Mouse (Mus musculus) megakaryocyte, adult 5-6 weeks (primary cell): Measurements from ENCODE around the gene Rpusd1. TPM values are rescaled to one million over a fixed set of nuclear protein-coding genes. Genes with fewer than 3 reads are reported as not detected.

Experiments
- ATAC-seq: 2 replicates; pipeline ENCODE4 v1.8.0; 2016; ENCODE audit warnings: mild to moderate bottlenecking, inconsistent platforms; ENCODE audit not compliant: poor library complexity, severe bottlenecking
- total RNA-seq, 2 experiments: library from RNA; stranded (forward) in 1 of 2; stranded (reverse) in 1 of 2; fragments of 153-499, 151-499 nt in 1 of 2; fragments of 221-1000, 200-1000 nt in 1 of 2; gene quantifications; 2 replicates each; pipeline versions ENCODE4 v1.2.3 to v1.2.4; 2015 to 2017

Rpusd1 gene
- total RNA-seq (2015) (6.0 and 7.0 TPM in 2 replicates), total RNA-seq (2017) (3.9 TPM in 2 replicates)

DNA sequence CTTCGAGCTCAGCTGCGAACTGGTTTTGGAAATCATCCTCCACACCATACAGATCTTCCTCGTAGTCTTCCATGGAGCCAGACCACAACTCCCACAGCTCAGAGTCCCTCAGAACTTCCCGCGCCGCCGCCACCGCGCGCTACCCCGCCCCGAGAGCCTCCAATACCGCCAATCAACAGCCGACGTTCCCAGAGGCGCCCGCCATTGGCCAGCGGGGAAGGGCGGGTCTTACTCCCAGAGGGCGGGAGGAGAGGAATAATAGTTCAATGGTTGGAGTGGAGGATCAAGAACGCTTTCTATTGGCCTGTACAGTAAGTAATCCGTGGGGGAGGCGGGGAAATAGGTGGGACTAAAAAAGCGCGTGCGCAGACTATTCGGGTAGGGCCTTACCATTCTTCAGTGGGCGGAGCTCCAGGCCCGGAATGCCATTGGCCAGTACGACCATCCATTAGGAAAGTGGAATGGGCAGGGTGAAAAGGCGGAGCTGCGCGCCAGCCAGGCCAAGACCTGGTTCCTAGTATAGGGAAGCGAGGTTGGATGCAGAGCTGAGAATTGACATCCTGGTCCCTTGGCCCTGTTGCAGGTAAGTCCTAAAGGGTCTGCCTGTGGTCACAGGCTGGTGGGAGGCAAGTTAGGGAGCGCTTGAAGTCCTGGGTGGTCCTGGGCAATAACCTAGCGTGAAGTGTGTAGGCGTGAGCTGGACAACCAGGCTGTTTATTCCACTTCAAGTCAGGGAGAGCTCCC, at the start of gene Rpusd1, which contains the start of gene Chtf18:
TSS of gene Rpusd1 (plus strand) at position 406 of the 744 bp plus-strand sequence.
TSS of gene Chtf18 (minus strand) at position 155 of the 744 bp plus-strand sequence.
- peak; percentile 95 for ATAC-seq

DNA sequence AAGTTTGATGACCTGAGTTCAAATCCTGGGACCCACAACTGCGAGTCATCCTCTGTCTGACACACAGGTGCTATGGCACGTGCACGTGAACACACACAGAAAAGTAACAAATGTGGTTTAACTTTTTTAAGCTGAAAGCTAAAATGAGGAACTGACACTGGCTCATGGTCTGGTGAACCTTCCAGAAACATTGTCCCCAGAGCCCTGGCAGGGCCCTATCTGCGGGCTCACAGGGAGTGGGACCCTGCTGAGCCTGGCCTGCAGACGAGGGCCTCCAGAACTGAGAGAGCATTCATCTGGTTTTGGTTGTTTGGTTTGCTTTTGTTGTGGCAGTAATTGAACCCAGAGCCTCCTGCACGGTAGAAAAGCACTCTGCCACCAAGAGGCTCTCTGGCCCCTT, 49.5 kb upstream of the Rpusd1 start:
- ATAC-seq: no peak

DNA sequence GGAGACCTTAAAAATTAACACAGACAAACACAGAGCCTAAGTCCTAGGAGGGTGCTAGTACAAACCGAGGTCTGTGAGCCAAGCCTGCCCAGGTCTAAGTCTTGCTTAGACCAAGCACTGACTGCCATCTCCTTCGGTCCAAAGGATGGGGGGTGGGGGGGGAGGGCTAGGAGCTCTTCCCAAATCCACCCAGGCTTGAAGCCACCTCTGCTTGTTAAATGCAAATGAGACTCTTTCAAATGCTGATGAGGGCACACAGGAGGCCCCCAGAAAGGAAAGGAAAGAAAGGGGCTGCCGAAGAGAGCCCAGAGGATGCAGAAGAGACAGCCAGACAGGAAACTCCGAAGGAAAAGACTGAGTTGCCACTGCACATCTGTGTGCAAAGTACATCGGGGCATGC, 47.7 kb upstream of the Rpusd1 start:
- ATAC-seq: no peak

DNA sequence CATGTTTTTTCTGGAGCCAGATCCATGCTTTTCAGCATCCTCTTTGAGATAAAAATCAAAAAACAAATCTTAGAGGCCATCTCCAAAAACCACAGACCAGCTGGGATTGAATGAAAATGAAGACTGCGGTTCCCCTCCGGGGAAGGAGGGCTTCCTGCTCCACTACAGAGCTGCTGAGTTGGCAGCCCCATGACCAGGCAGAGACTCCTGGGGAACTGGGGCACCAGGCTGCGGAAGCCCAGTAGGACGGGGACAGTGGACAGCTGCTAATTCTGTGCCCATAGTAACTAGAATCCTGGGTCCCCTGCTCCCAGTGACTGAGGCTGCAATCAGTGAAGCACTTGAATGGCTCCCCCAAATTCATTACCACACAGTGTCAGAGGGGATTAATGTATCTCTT, 45.8 kb upstream of the Rpusd1 start:
- no peak for ATAC-seq

DNA sequence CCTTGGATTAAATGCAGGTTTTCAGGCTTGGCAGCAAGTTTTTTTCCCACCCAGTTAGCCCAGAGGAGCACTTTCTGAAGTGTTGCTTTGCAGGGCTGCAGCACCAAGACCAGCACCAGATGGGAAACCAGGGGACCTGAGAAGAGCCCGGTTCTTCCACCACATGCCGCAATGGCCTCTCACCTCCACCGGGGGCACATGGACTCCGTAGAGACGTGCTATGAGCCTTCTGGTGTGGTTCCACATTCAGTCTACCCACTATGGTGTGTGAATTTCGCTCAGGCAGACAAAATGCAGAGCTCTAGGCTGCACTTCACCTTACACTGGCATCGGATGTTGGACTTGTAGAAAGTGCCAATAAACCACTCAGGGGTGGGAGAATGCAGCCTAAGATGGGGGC, 41.1 kb upstream of the Rpusd1 start:
- no peak for ATAC-seq

DNA sequence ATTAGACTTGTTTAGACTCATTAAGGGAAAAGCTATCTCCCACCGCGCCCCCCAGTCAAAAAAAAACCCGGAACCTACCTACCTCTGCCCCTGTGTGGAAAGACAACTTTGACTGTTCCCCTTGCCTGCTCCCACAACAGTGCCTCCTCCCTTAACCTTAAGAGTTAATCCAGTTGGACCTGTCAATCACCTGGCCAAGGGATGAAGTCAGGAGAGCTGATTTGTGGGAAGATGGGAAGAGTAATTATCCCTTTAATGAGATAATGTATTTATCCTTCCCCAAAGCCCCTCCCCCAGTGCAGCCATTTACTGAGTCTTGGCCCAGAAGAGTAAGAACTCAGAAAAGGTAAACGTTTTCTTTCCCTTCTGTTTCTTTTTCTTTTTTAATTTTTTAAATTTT, 38.5 kb upstream of the Rpusd1 start:
- no peak for ATAC-seq

DNA sequence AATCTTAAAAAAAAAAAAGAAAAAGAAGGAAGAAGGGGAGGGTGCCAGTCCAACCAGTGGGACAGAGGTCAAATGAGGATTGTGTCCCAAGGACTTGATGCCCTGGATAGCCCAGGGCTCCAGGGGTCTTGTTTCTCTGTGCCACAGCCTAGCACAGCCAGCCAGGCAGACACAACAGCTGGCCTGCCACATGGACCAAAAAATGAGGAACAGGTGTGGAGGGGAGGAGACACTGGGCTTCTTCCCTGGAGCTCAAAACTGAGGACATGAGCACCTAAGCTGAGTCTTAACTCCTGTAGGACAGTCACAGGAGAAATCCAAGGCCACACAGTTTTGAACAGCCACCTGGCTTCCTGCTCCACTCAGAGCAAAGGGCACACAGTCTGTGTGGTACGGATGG, 31.2 kb upstream of the Rpusd1 start:
- ATAC-seq: no peak

DNA sequence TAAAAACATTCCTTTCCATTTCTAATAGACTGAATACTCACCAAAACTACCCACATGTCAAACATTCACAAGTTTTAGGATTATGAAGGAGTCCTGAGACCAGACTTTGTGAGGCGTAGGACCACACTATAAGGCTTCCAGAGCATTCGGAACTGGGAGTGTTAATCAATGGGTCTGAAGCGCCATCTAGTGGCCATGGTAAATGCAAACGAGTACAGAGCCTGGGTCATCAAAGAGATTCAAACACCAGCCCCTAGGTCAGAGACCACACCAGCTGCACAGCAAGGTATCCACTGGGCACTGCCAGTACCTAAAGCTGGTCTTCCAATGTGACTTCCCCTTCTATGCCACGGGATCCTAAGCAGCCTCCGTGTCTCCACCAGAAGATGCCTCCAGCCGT, 29.0 kb upstream of the Rpusd1 start:
- ATAC-seq: no peak

DNA sequence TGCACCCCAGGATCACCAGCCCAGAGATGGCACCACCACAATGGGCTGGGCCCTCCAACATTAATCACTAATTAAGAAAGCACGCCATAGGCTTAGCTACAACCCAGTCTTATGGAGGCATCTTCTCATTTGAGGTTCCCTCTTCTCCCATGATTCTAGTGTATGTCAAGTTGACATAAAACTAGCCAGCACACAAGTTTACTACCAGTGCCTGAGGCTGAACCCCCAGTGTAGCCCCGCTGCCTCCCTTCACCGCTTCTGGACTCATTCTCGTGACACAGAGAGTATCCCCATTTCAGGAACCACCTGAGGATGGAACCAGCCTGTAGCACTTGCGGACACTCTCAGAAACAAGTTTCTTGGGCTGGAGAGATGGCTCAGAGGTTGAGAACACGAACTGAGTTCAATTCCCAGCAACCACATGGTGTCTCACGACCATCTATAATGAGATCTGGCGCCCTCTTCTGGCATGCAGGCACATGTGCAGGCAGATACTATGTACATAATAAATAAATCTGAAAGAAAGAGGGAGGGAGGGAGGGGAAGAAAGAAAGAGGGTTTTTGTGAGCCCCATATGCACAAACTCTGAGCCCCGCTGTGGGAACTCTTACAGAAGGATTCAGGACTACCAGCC, 26.5 kb upstream of the Rpusd1 start:
- no peak for ATAC-seq

DNA sequence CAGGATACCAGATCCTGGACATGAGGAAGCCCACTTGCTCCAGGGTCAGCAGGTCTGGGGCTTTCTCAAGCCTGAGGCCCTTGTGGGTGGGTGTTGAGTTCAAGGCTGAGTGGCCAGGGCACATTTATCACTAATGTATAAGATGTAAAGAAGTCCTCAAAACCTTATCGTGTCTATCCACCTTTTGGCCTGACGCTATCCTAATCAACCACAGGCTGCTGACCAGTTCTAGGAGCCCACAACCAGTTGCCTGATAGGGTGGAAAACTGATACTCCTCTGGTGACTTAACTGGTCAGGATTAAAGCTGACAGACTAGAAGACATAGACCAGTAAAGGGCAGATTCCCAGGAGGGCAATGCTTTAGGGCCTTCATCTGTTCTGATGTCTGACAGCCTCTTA, 17.5 kb upstream of the Rpusd1 start:
- no peak for ATAC-seq

DNA sequence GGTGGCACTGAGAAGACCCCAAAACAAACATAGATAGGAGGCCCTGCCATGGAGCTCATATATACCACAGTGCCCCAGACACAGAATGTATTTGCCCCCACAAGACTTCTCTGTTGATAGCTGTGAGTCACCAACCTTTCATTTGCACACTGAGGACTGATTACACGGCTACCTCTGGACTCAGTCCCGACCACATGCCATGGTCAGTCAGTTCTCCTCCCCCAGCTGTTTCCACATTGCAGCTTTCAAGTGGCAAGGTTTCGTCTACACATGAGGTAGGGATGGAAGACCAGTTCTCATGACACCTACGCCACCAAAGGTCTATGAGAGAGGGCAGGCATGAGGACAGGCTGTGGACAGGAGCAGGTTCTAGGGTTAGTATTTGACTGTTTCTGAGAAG, 16.3 kb upstream of the Rpusd1 start:
- ATAC-seq: no peak

DNA sequence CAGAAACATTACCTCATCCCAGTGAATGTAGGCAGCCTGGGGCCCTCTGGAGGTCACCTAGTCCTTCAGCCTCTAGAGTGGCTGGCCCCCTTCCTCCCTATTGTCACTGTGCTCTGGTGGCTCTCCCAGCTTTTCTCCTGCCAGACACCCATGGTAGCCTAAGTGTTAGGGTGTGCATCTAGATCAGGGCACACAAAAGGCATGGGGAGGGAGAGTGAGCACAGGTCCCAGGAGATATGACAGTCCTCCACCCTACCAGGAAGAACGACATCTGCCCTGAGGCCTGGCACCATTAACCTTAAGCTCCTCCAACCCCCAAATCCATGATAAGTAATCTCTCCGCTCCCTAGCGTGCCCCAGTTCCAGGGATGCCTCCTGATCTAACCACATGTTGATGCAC, 11.8 kb upstream of the Rpusd1 start:
- ATAC-seq: no peak

DNA sequence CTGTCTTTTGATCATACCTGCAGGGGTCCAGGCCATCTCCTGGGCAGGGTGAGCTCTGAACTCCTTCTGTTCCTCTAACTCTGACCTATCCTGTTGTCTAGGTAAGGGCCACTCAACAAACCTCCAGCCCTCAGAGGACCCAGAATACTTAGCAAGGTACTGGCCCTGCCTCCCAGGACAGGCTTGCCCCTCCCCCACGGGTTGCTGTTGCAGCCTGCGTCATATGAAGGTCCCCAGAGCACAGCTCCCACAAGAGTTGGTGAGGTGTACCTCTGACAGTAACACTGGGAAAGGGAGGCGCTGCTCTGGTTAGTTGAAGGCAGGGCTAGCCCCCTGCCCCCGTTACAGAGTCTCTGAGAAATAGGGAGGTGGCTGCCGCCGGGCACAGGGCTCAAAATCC, 11.3 kb upstream of the Rpusd1 start:
- ATAC-seq: no peak

DNA sequence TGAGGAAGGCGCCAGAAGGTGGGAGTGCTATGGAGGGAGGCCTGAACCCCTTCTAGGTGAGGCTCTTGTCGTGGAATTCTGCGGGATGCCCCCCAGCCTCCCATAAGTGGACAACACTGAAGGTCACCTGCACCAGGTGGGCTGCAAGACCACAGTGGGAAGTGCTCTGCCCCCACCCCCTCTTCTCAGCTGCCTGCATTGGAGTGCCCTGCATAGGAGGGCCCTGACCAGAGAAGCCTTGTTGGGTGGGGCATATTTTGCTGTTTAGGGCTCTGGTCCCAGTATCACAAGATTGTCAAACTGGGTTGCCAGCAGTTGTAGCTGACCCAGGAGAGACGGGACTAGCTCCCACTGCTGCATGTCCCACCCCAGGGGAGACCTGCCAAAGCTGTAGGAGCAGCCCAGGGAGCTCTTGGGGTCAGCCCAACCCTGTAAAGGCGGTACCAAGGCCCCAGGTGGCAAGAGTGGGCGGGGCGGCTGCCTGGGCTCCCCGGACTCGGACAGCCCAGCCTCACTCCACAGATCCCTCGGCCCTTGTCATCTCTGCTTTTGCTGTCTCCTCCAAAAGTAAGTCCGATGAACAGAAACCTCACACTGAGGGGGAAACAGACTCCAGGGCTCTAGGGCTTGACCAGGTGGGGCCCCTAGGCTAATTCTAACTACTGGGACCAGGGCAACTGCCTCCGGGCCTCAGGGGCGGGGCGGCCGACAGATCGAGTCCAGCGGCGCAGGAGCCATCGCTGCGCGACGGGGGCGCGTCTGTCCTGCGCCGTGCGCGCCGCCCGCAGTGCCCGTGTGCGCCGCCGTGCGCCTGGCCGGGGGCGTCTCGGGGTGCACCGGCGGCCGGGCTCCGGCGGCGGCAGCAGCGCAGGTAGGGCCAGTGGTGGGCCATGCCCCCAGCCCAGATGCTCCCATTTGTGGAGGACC, 10.5 kb upstream of the Rpusd1 start, which contains the start of gene Gng13:
TSS of gene Gng13 (plus strand) at position 461 of the 927 bp plus-strand sequence.
- no peak for ATAC-seq

DNA sequence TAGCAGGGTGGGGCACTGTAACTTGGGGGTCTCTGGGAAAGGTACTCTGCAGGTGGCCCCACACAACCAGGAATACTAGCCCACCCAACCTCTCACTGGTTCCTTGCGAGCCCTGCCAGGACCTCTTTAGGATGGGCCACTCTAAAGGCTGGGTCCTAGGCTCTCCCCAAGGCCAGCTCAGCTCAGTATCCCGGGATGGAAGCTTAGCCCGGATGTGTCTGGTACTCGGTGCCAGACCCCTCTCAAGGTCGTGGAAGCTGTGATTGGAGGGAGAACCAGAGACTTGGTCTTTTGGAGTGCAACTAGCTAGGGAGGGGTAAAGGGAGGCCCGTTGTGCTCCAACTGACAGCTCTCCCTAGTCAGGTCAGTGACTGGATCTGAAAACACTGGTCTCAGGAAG, 9.8 kb upstream of the Rpusd1 start:
- ATAC-seq: no peak

DNA sequence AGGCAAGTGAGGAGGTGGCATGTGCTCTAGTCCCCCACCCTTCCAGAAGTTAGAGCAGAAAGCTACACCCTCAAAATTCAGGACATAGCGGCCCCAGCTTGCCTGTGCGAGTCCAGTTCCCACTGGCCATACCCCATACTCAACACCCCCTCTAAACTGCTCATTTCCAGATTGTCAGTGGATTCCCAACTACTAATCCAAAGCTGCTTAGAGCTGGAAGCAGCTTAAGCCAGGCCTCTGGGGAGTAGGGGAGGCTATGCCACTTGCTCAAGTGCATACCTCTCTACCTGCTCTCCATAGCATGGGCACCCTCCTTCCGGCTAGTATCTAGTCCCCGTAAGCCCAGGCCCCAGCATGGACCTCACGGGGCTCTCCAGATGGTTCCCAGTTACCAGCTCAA, 6.0 kb upstream of the Rpusd1 start:
- ATAC-seq: no peak

DNA sequence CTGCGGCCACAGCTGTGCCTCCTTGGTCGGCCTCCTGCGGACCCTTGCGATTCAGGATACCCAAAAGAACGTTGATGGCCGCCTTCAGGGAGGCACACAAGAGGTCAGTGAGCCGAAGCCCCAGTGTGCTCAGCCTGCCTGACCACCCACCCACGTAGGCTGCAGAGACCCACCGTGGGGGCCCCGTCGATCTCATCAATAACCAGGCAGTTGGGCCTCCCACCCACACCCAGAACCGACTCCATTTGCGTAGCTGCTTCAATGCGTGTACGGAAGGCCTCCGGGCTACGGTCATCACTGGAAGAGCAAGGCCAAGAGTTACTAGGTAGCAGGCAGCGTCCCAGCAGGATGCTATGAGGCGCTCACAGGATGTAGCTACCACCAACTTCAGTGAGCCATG, 4.0 kb upstream of the Rpusd1 start:
- ATAC-seq: no peak

DNA sequence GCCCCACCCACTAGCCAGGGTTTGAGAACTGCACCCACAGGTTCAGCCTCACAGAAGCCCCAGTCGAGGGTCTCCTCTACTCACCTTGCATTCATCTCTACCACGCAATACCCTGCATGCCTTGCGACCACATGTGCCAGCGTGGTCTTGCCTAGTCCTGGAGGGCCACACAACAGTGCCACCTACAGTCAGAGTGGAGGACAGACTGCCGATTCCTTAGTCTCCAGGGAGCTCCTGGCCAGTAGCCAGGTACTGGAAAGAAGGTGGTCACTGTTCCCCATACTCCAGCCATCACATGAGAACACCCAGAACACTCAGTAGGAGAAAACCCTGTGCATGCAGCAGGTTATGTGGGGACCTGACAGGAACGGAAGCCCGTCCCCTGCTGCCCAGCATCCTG, 3.6 kb upstream of the Rpusd1 start:
- no peak for ATAC-seq

DNA sequence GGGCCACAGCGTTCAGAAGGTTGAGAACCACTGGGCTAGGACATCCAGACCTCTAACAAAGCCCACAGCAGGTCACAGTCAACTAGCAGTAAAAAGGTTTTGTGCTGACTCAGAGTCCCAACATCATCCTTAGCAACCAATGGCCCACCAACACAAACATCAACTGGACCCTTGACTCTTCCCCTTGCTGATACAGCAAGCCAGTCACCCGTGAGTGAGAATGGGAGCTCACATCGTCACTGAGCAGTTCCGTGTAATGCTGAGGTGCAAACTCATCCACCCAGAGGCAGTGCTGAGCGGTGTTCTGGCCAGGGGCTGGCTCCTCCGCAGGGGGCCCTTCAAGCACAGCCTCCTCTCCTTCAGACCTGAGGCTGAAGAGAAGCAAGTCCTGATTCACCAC, 2.2 kb upstream of the Rpusd1 start:
- no peak for ATAC-seq

DNA sequence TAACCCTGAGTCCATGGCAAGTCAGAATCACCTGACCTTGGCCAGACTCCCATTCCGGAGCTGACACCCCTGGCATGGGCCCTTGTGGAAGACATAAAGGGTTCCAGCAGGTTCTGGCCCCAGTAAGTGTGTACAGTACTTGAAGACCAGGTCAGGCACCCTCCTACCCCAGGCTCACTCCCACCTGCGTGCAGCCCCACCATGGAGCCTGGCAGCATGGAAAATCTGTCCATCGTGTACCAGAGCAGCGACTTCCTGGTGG, 470 bp downstream of the Rpusd1 start:
- no peak for ATAC-seq

DNA sequence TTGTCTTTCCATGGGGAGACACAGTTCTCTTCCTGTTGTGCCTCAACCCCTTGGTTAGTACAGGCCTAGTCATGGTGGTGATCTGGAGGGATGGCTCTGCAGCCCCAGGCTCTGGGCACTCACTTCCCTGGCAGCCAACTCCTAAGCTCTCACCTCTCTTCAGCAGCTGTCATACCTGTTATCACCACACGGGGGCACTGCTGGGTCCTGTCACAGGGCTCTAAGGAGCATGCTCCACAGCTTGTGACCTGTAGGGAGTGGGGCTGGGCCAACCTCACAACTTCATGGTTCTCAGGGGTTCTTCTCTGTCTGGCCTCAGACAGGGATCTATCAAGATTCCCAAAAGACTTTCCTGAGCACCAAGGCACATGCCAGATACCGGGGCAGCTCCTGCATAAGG, 4.6 kb downstream of the Rpusd1 start:
- peak; percentile 51 for ATAC-seq

DNA sequence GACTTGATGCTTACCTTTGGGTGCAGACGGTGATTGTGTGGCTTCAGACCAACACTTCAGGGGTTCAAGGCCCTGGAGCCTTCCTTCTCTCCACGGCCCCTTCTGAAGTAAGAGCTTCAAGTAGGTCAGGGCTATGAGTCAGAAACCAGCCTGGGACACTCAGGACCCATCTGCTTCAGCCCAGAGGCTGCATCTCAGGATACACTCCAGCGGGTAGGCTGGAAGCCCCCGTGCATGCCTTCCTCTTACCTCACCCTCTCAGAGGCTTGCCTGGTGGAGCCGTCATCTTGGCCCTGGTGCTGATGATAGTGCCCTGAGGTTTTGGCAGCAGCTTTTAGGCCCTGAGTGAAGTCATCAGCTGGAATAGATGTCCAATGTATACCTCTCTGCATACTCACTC, 7.8 kb downstream of the Rpusd1 start:
- ATAC-seq: no peak
